Mouse (Mus musculus): ENCODE measurements at regions not wholly inside any gene's neighbourhood (a gene's known extent, or its start where the extent isn't known, plus 50 kb on each side); places are given as distances from the start of the nearest gene placed in this dataset.

GRCm38 (mm10) chr17:49337881-49338280 lies 90.3 kb upstream of the Mocs1 start:
- TF ChIP-seq CTCF (conservative IDR thresholded peaks at IDR 0.05; ENCODE audit: low read length) = no peak
- TF ChIP-seq POU5F1 (IDR thresholded peaks at IDR 0.05; ENCODE audit: borderline replicate concordance, low read length) = no peak

All from E14TG2a.4 (cell line).